Mouse (Mus musculus) bone marrow macrophage, adult 2 months (primary cell): Measurements from ENCODE around the gene Dhx34.

Experiments used
- CTCF ChIP-seq: IDR thresholded peaks from 2 replicates; pipeline ENCODE4 v1.5.1; 2012; ENCODE audit warnings: low read depth, mild to moderate bottlenecking, low read length, moderate library complexity
- POLR2A ChIP-seq: IDR thresholded peaks from 2 replicates; pipeline ENCODE4 v1.6.1; 2012; ENCODE audit warnings: mild to moderate bottlenecking, low read depth, low read length, borderline replicate concordance

GRCm38 (mm10) chr7:16210862-16211365, 10.9 kb downstream of the Dhx34 start:
- no peak for TF ChIP-seq POLR2A
- TF ChIP-seq CTCF, result peak; percentile 48; the same call in 1 of the 2 replicates
